Mouse (Mus musculus) brain, embryonic 14.5 days (tissue): ENCODE measurements at regions not wholly inside any gene's neighbourhood (a gene's known extent, or its start where the extent isn't known, plus 50 kb on each side); places are given as distances from the start of the nearest gene placed in this dataset.

Source experiments
- CTCF ChIP-seq: fragments of 200-500 bp; IDR thresholded peaks from 2 replicates; pipeline ENCODE4 v1.5.1; 2012; ENCODE audit warnings: inconsistent platforms, mild to moderate bottlenecking, moderate library complexity, borderline replicate concordance; ENCODE audit not compliant: insufficient read depth, insufficient read length; ENCODE audit errors: extremely low read depth
- POLR2A ChIP-seq: fragments of 200-500 bp; IDR thresholded peaks from 2 replicates; pipeline ENCODE4 v1.6.1; 2012; ENCODE audit warnings: mild to moderate bottlenecking, inconsistent platforms, borderline replicate concordance; ENCODE audit not compliant: poor library complexity, insufficient read depth, insufficient read length, severe bottlenecking; ENCODE audit errors: extremely low read depth

DNA sequence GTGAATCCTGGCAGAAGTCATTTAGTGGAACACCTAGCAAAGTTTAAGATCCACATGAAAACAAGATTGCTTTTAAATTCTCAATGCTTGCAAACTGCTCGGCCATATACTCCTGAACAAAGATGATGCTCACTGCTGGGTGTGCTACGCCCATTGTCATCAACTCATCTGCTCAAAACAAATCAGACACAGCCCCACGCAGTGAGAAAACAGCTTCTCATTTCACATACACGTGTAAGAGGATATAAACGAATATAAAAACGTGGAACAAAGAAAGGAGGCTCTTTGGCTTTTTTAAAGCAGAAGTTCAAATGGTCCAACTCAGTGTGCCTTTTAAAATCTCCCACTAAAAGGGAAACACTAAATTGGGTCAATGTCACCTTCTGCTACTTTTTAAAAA lies 151.5 kb upstream of the Aco1 start:
- TF ChIP-seq CTCF = no peak
- no peak for TF ChIP-seq POLR2A
